Mouse (Mus musculus) embryo, embryonic 11.5 days (tissue): ENCODE measurements around the gene Lrrc52.

ENCODE experiments used
- DNase-seq: peaks from one replicate; pipeline ENCODE4 v3.0.0-alpha.2; 2012; ENCODE audit warnings: low read depth, low spot score

Lrrc52 gene

DNA sequence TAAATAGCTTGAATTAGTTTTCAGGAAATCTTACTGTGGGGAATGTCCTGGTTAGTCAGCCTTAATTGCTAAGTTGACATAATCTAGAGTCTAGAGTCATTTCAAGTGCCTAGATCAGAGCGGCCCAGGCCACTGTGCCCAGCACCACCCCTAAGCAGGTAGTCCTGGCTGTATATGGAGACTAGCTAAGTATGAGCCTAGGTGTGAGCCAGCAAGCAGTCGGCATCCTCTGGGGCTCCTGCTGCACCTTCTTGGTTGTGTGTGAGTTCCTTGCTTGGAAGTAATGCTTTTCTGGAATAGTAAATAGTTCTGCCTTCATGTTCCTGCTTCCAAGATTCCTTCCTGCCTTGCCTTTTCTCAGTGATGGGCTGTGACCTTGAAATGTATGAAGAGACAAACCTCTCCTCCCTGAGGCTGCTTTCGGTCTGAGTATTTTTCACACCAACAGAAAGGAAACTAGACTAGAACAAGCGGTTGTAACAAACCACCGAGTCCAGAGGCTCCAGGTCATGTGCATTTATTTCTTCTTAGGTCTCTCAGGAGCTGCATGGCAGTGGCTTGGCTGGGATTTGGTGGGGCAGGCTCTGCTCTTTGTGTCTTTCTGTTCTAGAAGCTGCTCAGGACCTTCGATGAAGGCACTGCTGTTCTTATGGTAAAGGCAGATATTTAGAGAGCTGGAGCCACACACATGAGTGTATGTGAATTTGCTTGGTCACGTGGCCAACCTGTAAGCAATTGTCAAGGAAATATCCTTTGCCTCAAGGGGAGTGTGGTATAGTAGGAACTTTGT is 30.2 kb downstream of the Lrrc52 start:
- no peak for DNase-seq

DNA sequence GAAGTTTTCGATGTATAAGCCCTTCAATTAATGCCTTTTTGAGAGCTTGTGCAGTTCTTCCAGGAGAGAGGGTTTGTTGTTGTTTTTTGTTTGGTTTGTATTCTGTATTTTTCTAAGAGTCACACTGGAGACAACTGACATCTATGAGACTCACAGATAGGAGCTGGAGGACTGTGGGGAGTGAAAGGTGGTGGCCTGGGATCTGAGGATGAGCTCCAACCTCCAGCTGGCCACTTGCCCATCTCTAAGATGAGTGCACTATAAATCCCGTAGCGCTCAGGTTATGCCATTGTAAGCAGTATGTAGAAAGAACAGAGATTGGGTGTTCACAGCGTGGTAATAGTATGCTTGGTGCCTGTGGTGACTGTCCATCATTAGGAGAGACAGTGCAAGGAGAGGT is 31.6 kb downstream of the Lrrc52 start:
- DNase-seq: no peak

DNA sequence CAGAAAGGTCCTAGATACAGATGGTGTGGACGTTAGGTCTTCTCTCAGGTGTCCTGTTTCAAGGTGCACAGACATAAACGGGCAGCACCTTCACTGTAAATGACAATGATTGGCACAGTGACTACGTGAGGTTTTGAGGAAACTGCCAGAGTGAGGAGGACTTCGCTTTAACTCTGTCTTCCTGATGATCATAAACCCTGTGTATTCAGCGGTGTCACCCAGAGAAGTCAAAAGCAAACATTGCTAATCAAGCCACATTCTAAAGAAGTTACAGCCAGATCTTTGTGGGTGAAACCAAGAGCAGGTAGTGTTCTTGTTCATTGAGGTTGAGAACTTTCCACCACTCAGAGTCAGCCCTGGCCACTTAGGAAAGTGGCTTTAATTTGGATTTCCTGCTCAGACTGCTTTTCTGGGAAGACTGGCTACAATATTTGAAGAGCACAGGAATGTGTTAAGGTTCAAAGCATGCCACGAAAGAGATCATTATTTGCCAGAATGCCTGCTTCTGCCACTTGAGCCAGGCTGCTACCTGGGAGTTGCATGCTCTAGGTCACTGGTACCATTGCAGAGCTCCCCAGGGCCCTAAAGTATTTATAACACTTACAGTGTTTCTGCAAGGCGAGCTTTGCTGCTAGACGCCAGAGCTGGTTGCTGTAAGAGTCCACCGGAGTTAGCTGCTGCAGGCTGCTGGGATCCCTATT is 35.5 kb downstream of the Lrrc52 start:
- DNase-seq: no peak

DNA sequence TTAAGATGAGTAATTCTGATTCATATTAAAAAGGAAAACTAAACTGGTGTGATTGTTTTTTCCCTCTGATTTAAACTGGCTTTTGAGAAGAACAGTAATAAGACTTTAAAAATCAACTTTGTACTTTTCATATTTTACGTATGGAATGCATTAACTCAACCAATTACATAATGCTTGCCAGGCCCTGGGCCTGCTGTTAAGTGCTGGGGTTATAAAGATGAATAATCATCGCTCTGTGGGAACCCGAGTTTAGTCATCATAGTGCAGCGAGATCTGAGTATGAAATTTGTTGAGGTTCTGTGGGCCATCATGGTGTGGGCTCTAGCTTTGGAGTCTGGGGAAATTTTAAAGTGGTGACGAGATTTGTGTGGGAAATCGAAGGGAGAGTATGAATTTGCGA is 39.9 kb downstream of the Lrrc52 start:
- DNase-seq: no peak

DNA sequence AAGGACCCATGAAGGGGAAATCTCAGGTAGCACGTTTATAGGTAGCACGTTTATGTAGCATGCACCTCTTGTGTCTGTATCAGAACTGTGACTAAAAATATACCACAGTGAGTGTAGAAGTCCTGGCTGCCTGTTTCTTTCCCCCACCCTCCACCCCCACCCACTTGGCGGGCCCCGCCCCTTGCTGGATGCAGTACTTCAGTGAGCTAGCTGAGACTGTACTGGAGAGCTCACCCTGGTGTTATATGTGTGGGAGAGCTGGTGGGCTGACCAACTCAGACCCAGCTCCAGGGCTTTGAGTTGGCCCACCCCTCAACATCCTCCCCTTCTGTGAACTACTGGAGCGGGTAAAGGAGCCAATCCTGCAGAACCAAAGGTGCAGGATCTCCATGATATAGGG is 41.0 kb downstream of the Lrrc52 start:
- DNase-seq: no peak

DNA sequence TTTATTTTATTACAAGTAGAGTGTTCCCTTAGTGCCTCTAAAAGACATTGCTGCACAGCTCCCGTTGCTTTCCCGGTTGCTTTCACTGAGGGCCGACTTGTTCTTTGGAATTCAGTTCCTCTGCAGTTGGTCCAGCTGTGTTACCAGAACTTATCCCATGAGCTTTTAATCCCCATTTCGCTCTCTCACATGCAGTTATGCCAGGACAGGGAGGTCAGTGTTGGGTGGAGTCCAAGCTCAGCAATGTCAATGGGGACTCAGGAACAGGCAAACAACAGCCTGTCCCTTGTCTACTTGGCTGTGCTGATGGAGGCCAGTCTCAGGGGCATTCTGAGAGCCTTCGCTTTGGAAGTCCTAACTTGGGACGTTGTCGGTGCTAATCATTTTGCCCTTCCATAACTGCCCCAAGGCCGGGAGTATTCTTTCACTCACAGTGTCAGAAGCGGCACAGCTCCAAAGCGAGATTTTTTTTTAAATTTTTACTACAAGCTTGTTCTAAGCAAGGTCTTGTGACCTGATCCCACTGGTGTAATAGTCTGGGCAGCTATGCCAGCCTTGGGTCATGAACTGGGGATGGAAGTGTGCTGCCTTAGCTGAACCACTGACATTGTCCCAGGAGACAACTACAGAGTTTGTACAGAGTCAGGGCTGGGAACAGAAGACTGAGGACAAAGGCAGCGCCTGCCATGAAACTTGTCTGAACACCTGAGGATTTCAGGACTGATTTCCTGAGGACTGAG is 43.9 kb downstream of the Lrrc52 start:
- DNase-seq: no peak

DNA sequence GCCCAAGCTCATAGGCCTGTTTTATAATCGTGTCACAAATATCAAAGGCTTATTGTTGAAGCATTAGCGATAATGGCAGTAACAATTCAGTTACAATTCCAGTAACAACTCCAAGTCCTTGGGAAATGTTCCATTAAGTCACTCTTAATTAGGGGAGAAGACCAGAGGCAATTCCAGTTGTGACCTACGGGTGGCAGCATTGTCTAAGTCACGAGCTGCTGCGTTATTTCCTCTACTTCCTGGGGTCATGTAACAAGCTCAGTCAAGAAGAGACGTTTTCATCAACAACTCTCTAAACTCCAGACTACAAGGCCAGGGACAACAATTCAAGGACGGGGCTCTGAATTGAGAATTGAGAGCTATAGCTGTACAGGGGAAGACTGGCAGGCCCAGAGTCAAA is 51.7 kb downstream of the Lrrc52 start:
- peak; percentile 64 for DNase-seq

DNA sequence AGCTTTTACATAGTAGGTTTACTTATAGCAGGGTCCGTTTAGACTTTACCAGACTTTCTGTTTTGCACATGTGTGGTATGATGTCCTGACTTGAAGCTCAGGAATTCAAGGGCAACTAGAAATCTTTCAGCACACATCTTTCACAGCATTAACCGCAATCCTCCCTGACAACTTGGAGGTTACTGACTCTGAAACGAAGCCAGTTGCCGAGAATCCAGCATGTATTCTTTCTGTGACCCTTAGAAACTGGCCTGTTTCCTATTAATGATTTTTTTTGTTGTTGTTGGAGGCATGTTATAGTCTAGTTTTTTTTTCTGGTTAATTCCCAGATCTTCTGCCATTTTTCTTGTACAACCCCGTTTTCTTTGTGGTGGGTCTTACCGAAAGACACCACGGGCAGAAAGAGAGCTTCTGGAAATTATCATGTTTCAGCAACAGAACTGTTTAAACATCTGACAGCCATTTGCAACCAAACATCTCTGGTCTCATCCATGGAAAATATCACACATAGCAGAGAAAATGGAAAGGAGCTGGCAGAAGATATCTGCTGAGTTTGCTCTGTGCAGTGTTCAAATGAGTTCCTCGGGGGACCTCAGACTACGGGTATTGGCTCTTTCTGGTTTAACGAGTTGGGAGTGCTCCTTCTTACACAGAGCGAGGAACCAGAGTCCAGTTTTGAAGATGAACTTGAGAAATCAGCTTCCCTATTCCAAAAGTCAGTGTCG is 54.4 kb downstream of the Lrrc52 start:
- DNase-seq: no peak

DNA sequence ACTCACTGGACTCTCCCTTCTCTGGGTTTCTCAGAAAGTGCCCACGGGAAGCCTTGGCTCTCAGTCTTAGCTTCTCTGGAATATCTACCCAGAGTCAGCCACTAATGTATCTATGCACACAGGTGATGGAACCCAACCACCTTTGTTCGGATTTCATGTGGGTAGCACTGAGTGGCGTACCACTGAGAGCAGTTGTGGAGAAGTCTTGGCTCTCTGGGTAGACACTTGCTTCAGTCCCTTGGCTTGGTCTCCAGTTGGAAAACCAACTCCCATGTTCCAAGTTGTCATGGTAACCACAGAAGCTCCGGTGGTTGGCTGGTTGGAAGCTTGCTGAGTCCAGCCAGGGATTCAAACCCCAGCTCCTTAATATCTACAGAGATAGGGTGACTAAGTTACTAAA is 57.0 kb downstream of the Lrrc52 start:
- no peak for DNase-seq

DNA sequence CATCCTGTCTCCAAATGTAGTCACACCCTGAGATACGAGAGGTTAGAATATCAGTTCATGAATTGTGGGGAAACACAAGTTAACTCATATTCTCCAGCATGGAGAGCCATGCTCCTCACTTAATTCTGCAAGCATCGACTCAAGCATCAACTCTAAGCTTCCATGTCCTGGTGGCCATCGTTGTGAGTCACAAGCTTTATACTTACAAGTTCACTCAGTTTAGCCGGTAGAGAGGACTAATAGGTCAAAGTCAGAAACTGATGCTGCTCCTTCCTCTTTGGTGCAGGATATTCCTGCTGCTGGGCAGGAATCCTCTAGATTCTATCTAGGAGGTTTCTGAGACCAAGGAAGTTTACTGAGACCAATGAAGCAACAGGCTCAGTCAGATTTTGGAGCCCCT is 61.3 kb downstream of the Lrrc52 start:
- no peak for DNase-seq
